Mouse (Mus musculus) ovary, adult 18-20 months (tissue): Measurements from ENCODE around the gene Gm8653.
"Not testable (repeated sequence)": the region's sequence is repeated elsewhere in the genome, so short reads cannot be mapped to it uniquely, and the experiment has no call there.

ENCODE experiments used
- DNase-seq: peaks from one replicate; pipeline ENCODE4 v3.0.0; 2022; ENCODE audit warnings: low spot score, mixed read lengths

The Gm8653 gene

GRCm38 (mm10) chr7:22201164-22201563 lies at the start of gene Gm8653:
Gene Gm8653 (minus strand): TSS chr7:22201264.
- not testable (repeated sequence) for DNase-seq

GRCm38 (mm10) chr7:22229384-22229783 lies 28.3 kb upstream of the Gm8653 start, which contains the start of gene Gm8453:
Gene Gm8453 (minus strand): TSS chr7:22229484.
- DNase-seq, result not testable (repeated sequence)

GRCm38 (mm10) chr7:22189077-22189476 lies 12.0 kb downstream of the Gm8653 start, which contains the start of gene Vmn1r143:
Gene Vmn1r143 (plus strand): TSS chr7:22189377.
- DNase-seq, result not testable (repeated sequence)

- DNase-seq, result not testable (repeated sequence)
Measured at GRCm38 (mm10) chr7:22163935-22164334, 37.1 kb downstream of the Gm8653 start, which contains the start of gene Vmn1r142. Gene Vmn1r142 (minus strand): TSS chr7:22164035.
